Mouse (Mus musculus) kidney, embryonic 16.5 days (tissue): Measurements from ENCODE around the gene Ccsap. TPM values are rescaled to one million over a fixed set of nuclear protein-coding genes. Genes with fewer than 3 reads are reported as not detected.

Experiments used
- ATAC-seq: fragments of 200-750 bp; cut with Nextera tagmentation; 2 replicates; pipeline ENCODE4 v1.8.0; 2017; ENCODE audit warnings: moderate TSS enrichment; ENCODE audit not compliant: low FRiP score, low TSS enrichment
- H3K27ac ChIP-seq: fragments of 300-500 bp; sonication (generic); 2 replicates; pipeline ENCODE4 v1.5.1; 2014; ENCODE audit warnings: low read length
- H3K27me3 ChIP-seq: fragments of 300-500 bp; sonication (generic); 2 replicates; pipeline ENCODE4 v1.6.1; 2014; ENCODE audit warnings: low read length, control low read depth, mixed read lengths; ENCODE audit not compliant: insufficient read depth
- H3K36me3 ChIP-seq: fragments of 300-500 bp; sonication (generic); 2 replicates; pipeline ENCODE4 v1.6.1; 2014; ENCODE audit warnings: low read length, control low read depth, mixed read lengths; ENCODE audit not compliant: insufficient read depth
- H3K4me1 ChIP-seq: fragments of 300-500 bp; sonication (generic); 2 replicates; pipeline ENCODE4 v1.6.1; 2014; ENCODE audit warnings: low read length, control low read depth, mixed read lengths; ENCODE audit not compliant: insufficient read depth
- H3K4me2 ChIP-seq: fragments of 300-500 bp; sonication (generic); replicated peaks from 2 replicates; pipeline ENCODE4 v1.6.1; 2014; ENCODE audit warnings: low read depth, low read length
- H3K4me3 ChIP-seq: fragments of 300-500 bp; sonication (generic); 2 replicates; pipeline ENCODE4 v1.5.1; 2014; ENCODE audit warnings: mild to moderate bottlenecking, low read length
- H3K9ac ChIP-seq: fragments of 300-500 bp; sonication (generic); replicated peaks from 2 replicates; pipeline ENCODE4 v1.6.1; 2014; ENCODE audit warnings: low read length
- H3K9me3 ChIP-seq: fragments of 300-500 bp; sonication (generic); 2 replicates; pipeline ENCODE4 v1.6.1; 2016; ENCODE audit warnings: low read length, control low read depth
- WGBS: fragments of 180-500 bp; shearing (Covaris S2); extraction: QIAGEN DNeasy Blood & Tissue Kit; methylation state at CpG from one replicate; pipeline ENCODE4 v1.1.7; 2014; 5-methylcytosine and 5-hydroxymethylcytosine counted together
- polyA plus RNA-seq: library from polyadenylated mRNA; unstranded; fragments of >200 nt; fragmentation: Nextera tagmentation; extraction: Ambion mirVana; gene quantifications from 2 replicates; pipeline ENCODE4 v1.2.1, GENCODE M21; 2015

Ccsap gene
- polyA plus RNA-seq, 1 experiment from 2014 or later: 2.9 TPM

DNA sequence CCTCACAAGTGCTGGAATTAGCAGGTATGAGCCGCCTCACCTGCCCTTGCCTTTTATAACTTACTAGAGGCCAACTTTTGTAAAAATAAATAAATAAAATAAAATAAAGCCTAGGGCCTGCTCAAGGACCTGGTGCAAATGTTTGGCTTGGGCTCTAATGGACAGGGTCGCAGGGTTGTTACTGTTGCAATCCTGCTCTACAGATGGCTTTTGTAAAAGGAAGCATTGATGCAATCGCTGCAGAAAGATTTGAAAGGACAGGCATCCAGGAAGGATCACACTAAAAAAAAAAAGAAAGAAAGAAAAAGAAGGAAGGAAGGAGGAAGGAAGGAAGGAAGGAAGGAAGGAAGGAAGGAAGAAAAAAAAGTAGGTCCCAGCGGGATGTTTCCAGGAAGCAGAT lies 377 bp upstream of the Ccsap start:
- Histone ChIP-seq H3K36me3 (no peaks in the 10 kb centered on the region), H3K4me3 (no peak overlapping the region), H3K27me3 (peaks cover 17% of the 10 kb centered on the region), H3K4me2 (peak overlapping the region; percentile 91; the same call in 1 of the 2 replicates), H3K4me1 (peaks cover 9% of the 10 kb centered on the region), H3K9ac (no peak overlapping the region), H3K9me3 (no peaks in the 10 kb centered on the region), H3K27ac (no peak overlapping the region)
- ATAC-seq: no peak
- 73% methylated on average over 4 of the region's 4 CpGs for WGBS

DNA sequence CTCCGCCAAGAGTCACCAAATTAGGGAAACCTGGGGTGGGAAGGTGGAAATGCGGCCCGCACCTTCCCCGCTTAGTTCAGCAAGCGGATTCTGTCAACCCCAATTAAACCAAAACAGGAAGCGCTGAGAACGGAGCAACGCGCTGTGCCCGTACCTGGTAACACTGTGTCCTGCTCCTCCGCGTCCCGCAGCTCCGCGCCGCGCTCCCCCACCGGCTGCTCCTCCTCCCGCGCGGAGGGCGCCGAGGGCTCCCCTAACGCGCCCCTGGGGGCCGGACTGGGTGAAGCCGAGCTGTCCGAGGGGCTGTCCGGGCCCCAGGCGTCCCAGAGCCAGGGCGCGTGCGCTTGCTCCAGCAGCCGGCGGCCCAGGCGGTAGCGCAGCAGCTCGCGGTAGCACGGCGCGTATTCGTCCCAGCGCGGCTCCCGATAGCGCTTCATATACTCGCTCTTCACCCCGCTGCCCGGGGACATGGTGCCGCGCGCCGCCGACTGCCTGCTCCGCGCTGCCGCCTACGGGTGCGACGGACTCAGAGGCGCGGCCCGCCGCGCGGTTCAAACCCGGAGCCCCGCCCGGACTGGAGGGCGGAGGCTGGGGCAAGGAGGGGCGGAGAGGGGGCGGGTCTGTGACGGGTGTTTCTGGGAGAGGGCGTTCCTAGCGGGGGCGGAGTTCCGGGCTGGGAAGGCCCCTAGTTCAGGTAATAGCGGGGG lies 915 bp downstream of the Ccsap start:
- Histone ChIP-seq H3K4me3 (peak overlapping the region; percentile 82), H3K27ac (no peak overlapping the region), H3K4me1 (peaks cover 9% of the 10 kb centered on the region), H3K9me3 (no peaks in the 10 kb centered on the region), H3K27me3 (peaks cover 17% of the 10 kb centered on the region), H3K9ac (peak overlapping the region; percentile 75), H3K36me3 (no peaks in the 10 kb centered on the region), H3K4me2 (peak overlapping the region; percentile 91)
- ATAC-seq: peak; percentile 98
- whole genome bisulfite sequencing: 0% methylated on average over 77 of the region's 79 CpGs

DNA sequence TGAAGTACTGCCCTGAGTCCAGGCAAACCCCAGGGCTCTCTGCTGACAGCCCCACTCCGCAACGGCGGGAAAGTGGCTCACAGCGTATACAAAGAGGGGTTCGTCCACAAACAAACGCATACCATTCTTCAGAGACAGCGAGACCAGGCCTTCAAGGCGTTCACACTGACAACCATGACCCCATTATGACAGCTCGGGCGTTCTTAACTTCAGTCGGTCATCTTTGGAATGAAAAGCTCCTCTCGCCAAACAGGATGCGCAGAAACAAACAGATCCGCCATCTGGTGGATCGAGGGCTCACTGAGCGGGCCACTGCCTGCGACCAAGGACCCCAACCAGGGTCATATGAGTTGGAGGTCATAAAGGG lies 1.5 kb downstream of the Ccsap start:
- 1% methylated on average over 17 of the region's 17 CpGs for WGBS
- peak overlapping the region; percentile 75 for H3K9ac ChIP-seq
- H3K4me1 ChIP-seq: peaks cover 9% of the 10 kb centered on the region
- 0 out of 2 replicates have a peak, but pooled peaks have one; percentile 10 for ATAC-seq
- peak overlapping the region; percentile 82 for H3K4me3 ChIP-seq
- peak overlapping the region; percentile 91 for H3K4me2 ChIP-seq
- H3K36me3 ChIP-seq: no peaks in the 10 kb centered on the region
- no peaks in the 10 kb centered on the region for H3K9me3 ChIP-seq
- peaks cover 17% of the 10 kb centered on the region for H3K27me3 ChIP-seq
- H3K27ac ChIP-seq: no peak overlapping the region

DNA sequence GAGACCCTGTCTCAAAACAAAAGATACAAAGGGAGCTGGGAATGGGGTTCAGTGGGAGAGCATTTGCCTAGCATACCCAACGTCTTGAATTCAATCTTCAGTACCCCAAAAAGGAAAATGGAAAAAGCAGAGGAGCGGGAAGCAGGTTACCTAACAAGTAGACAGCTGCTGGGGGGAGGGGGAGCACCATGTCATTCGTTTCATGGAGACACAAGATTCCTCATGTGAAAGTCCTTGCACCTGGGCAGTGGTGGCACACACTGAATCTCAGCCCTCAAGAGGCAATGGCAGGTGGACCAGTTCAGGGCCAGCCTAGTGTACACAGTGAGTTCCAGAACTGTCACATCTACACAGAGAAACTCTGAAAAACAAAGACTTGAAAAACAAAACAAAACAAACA lies 2.6 kb downstream of the Ccsap start:
- no peak overlapping the region for H3K27ac ChIP-seq
- H3K4me3 ChIP-seq: no peak overlapping the region
- no peak overlapping the region for H3K4me2 ChIP-seq
- H3K27me3 ChIP-seq: peaks cover 9% of the 10 kb centered on the region
- no peaks in the 10 kb centered on the region for H3K9me3 ChIP-seq
- no peak for ATAC-seq
- no peaks in the 10 kb centered on the region for H3K36me3 ChIP-seq
- no peak overlapping the region for H3K9ac ChIP-seq
- peaks cover 9% of the 10 kb centered on the region for H3K4me1 ChIP-seq
- WGBS: 70% methylated on average over 3 of the region's 3 CpGs

DNA sequence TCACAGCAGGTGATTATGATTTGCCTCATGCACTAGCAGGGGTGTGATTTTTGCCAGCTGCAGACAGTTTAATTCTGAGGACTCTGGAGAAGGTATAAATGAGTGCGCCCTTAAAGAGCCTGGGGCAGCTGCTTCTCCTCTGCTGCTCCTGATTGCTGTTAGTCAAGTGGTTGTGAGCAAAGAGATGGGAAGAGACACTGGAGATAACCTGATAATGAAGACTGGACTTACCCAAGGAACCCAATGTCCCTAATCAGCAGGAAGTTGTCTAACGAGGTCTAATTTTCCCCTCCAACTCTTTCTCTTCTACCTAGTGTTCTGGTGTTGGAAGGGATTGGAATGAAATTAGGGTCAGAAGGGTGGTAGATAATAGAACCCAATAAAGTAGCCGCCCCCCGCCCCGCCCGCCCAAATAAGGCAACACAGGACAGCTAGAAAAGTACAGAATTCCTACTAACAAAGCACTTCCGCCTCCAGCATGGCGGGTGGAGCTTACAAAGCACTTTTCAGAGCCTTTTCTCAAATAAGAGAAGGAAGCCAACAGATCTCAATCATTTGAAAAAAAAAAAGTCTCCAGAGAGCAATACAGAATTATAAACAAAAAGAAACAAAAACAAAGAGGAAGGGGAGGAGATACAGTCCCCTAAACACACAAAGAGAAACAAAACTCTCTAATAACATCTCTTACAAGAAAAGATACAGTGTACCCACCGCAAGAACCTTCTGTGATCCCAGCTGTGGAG lies 5.1 kb downstream of the Ccsap start:
- Histone ChIP-seq H3K27ac (no peak overlapping the region), H3K9ac (no peak overlapping the region), H3K4me2 (no peak overlapping the region), H3K4me1 (peaks cover 9% of the 10 kb centered on the region), H3K9me3 (no peaks in the 10 kb centered on the region), H3K4me3 (no peak overlapping the region), H3K27me3 (no peaks in the 10 kb centered on the region), H3K36me3 (no peaks in the 10 kb centered on the region)
- ATAC-seq: no peak
- WGBS: 86% methylated on average over 9 of the region's 9 CpGs

DNA sequence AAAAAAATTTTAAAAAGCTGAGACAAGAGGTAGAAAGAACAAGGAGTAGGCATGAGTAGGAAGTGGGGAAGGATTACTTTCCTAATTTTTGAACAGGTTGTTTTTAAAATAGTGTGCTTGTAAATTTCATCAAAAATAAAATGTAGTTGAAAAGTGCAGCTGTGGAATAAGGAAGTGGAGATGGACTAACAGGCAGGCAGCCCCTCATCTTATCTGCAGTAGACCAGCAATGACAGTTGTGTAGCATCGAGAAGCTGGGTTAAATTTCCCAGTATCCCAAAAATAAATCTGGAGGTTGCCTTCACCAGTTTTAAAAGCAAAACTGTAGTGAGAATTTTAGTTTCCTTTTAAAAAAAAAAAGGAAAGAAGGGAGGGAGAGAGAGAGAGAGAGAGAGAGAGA lies 5.8 kb downstream of the Ccsap start:
- Histone ChIP-seq H3K4me3 (no peak overlapping the region), H3K4me1 (peaks cover 9% of the 10 kb centered on the region), H3K36me3 (no peaks in the 10 kb centered on the region), H3K27me3 (no peaks in the 10 kb centered on the region), H3K4me2 (no peak overlapping the region), H3K27ac (no peak overlapping the region), H3K9me3 (no peaks in the 10 kb centered on the region), H3K9ac (no peak overlapping the region)
- ATAC-seq: no peak
- WGBS: 84% methylated on average over 1 of the region's 1 CpGs

DNA sequence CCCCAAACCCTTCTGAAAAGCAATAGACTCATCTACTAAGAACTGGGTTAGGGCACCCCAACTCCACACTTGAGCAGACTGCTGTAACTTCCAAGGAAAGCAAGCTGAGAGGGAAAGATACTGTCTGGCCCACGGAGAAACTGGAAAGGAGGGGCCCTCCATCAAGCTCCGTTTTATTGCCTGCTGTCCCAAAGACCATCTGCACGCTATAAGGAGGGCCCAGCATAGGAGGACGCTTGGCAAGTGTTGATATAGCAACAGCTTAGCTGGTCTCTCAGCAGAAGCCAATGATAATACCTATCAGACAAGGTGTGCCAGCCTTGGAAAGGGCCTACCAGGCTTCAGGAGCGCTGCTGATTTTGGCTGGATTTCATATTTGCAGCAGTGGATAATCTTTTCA lies 8.4 kb downstream of the Ccsap start:
- Histone ChIP-seq H3K9ac (no peak overlapping the region), H3K4me3 (no peak overlapping the region), H3K27me3 (no peaks in the 10 kb centered on the region), H3K4me1 (no peaks in the 10 kb centered on the region), H3K9me3 (no peaks in the 10 kb centered on the region), H3K36me3 (no peaks in the 10 kb centered on the region), H3K4me2 (no peak overlapping the region), H3K27ac (no peak overlapping the region)
- no peak for ATAC-seq
- WGBS: 34% methylated on average over 5 of the region's 5 CpGs

DNA sequence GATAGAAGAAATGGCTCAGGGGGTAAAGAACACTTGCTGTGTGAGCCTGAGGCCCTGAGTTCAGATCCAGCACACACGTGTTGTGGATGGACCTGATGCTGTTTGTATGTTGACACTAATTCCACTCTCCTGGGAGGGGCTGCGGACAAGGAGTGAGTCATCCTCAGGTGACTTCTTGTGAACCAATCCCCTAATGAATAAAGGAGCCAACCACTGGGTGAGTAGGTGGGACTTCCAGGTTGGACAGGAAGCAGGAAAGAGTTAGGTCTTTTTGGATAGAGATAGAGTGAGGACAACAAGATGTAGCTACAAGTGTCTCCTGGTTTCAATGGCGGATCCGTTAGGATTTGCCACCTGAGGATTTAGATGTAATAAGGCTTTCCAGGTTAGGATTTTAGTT lies 10.7 kb downstream of the Ccsap start:
- H3K4me2 ChIP-seq: no peak overlapping the region
- no peak for ATAC-seq
- 90% methylated on average over 4 of the region's 4 CpGs for WGBS
- H3K9me3 ChIP-seq: no peaks in the 10 kb centered on the region
- H3K27ac ChIP-seq: no peak overlapping the region
- no peaks in the 10 kb centered on the region for H3K27me3 ChIP-seq
- no peaks in the 10 kb centered on the region for H3K36me3 ChIP-seq
- no peaks in the 10 kb centered on the region for H3K4me1 ChIP-seq
- H3K9ac ChIP-seq: no peak overlapping the region
- no peak overlapping the region for H3K4me3 ChIP-seq

DNA sequence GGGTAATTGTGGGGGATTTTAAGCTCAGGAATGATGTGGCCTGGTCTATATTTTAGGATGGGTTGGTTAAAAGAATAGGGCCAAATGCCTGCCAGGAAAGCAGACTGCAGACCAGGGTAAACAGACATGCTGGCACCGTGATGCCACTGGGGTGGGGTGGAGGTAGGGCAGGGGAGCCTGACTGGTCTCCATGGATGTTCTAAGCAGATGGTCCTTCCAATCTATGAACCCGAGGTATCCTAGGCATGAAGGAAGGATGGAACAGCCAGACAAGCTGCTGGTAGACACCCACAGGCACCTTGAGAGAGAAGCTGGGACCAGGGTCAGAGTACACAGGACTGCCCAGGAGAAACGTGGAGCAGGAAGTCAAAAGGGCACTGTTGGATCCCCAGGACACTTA lies 12.5 kb downstream of the Ccsap start:
- Histone ChIP-seq H3K36me3 (no peaks in the 10 kb centered on the region), H3K4me2 (no peak overlapping the region), H3K9ac (no peak overlapping the region), H3K4me3 (no peak overlapping the region), H3K4me1 (no peaks in the 10 kb centered on the region), H3K9me3 (no peaks in the 10 kb centered on the region), H3K27me3 (no peaks in the 10 kb centered on the region), H3K27ac (no peak overlapping the region)
- 63% methylated on average over 3 of the region's 3 CpGs for WGBS
- ATAC-seq: no peak

DNA sequence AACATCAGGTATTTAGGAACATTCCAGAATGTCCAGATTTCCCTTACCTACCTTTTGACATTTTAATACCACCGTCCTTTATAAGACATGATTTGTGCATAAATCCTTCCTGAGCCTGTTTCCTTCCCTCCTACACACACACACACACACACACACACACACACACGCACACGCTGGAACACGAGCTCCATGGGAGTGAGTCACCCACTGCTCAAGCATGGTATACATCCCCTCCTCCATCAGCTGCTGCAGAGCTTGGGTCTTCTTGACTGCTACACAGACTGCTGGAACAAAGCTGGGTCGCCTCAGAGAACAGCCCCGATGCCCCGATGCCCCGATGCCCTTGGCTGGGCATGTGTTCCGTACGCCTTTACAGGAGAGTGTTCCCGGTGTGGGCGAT lies 13.5 kb downstream of the Ccsap start:
- no peaks in the 10 kb centered on the region for H3K9me3 ChIP-seq
- no peak overlapping the region for H3K4me2 ChIP-seq
- no peaks in the 10 kb centered on the region for H3K36me3 ChIP-seq
- 83% methylated on average over 12 of the region's 12 CpGs for WGBS
- no peaks in the 10 kb centered on the region for H3K4me1 ChIP-seq
- ATAC-seq: no peak
- H3K27me3 ChIP-seq: no peaks in the 10 kb centered on the region
- no peak overlapping the region for H3K4me3 ChIP-seq
- H3K27ac ChIP-seq: no peak overlapping the region
- H3K9ac ChIP-seq: no peak overlapping the region
